Mouse (Mus musculus): Measurements from ENCODE around the gene Gm49380.

DNA sequence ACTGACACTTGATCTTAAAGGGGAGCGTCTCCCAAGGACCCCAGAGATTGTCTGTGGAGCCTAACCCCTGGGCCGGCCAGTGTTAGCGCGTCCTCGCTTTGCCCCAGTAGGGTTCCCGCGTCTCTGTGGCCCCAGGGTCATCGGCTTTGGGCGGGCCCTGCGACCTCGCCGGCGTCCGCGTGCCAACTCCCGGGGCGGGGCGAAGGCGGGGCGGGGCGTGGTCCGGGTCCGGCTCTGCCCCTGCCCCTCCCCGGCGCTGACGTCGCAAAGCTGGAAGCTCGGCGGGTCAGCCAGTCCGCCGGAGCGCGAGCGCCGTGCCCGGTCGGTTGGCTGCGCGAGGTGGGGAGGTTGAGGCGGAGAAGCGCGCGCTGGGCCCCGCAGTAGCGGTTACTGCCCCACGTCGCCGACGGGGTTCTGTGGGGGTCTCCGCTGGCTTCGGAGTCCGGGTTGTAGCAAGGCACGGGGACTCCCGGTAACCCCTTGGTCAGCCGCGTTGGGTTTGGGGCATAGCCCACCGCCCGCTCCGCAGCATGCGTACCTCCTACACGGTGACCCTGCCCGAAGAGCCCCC, 28.6 kb downstream of the Gm49380 start:
- TF ChIP-seq CTCF (IDR thresholded peaks at IDR 0.05; ENCODE audit: control insufficient read depth, insufficient read depth, insufficient read length) (no peak), MAX (IDR thresholded peaks at IDR 0.05) (no peak), USF1 (IDR thresholded peaks at IDR 0.05; ENCODE audit: low read depth) (no peak)

All from C2C12 (cell line).